Mouse (Mus musculus) heart, postnatal 0 days (tissue): ENCODE data around the gene Parp16.

Experiments used
- CTCF ChIP-seq: IDR thresholded peaks from 2 replicates; pipeline ENCODE4 v1.5.1; 2016; ENCODE audit warnings: antibody characterized with exemption, control low read depth, low read depth
- EP300 ChIP-seq: IDR thresholded peaks from 2 replicates; pipeline ENCODE4 v1.6.1; 2016; ENCODE audit warnings: antibody characterized with exemption, low read depth

DNA sequence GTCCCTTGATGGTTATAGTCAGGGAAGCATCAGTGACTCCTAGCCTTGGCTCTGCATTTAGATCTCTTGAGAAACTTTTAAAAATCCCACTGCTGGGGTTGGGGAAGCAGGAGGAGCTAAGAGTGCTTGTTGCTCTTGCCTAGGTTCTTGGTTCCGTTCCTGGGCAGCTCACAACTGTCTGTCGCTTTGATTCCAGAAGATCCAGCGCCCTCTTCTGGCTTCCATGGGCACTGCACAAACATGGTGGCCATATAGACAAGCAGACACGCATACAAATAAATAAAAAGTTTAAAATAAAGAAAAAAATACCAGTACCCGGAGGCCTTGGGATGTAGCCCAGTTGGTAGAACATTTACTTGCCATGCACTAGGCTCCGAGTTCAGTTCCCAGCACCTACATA is 35.1 kb downstream of the Parp16 start:
- no peak for TF ChIP-seq CTCF
- no peak for TF ChIP-seq EP300
